Mouse (Mus musculus): ENCODE results near the gene Tmem185b.

The Tmem185b gene

GRCm38 (mm10) chr1:119503808-119504207 is 22.2 kb upstream of the Tmem185b start:
- DNase-seq = no peak

- DNase-seq = peak; percentile 84 to 88
Measured at GRCm38 (mm10) chr1:119504260-119505062, 21.5 kb upstream of the Tmem185b start, which contains the start of gene Ralb. Ralb (minus strand) TSS chr1:119504794.

DNA sequence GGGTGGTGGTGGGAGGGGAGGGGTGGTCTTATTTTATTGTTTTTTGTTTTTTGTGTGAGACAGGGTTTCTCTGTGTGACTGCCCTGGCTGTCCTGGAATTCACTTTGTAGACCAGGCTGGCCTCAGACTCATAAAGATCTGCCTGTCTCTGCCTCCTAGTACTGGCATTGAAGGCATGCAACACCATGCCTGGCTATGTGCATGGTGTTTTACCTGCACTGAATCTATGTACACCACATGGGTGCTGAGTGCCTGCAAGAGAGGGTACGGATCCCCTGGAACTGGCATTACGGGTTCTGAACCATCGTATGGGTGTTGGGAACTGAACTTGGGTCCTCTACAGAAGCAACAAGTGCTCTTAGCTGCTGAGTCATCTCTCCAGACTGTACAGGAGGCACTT is 20.0 kb upstream of the Tmem185b start:
- no peak for DNase-seq

DNA sequence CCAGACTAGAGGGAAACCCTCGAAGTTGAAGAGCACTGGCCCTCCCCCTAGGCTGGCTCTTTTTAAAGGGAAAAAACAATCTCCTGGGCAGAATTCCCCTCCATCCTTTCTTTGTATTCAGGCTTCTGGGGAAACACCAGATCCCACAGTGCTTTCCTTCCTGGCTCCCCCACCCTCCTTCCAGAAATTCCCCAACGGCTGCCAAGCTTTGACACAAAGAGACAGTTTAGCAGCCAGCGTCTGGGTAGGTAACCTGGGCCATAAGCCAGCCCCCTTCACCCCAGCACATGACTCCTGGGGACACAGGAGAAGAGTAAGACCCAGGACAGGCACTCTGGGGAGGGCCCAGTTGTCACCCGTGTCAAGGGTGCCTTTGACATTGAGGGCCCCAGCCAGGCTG is 17.4 kb upstream of the Tmem185b start:
- no peak for DNase-seq

- no peak for DNase-seq
Measured at GRCm38 (mm10) chr1:119509474-119509873, 16.5 kb upstream of the Tmem185b start.

DNA sequence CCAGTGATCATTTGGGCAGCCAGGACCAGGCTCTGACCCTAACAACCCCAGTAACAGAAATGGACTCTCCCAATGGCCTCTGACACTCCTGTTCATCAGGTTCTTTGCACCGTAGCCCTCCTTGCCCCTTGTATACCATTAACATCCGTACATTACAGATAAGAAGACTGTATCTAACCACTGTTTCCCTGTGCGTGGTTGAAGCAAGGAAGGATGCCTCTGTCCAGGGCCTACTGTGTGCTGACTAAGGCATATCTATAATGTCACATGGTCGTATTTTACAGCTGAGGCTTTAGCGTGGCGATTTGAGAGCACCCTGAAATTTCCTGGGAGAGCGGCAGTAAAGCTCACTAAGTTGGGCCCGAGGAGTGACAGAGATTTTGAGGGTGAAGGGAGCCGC is 15.6 kb upstream of the Tmem185b start:
- DNase-seq = no peak

GRCm38 (mm10) chr1:119510857-119511256 is 15.1 kb upstream of the Tmem185b start:
- DNase-seq = no peak

DNA sequence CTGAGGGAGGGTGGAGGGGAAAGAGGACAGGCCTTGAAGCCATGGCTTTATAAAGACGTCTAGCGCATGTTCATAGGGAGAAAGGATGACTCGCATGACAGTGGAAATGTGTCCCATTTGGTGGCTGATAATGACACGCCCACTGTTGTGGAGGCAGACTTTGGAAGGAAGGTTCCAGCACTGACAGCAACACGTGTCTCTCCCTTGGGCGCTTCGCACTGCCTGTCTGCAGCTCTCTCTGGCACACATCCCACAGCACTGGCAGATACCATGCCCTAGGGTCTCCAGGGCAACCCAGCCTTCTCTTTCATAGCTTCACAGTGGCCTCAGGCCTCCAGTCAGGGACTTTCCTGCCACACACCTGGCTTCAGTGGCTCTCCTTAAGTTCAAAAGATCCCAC is 7.9 kb upstream of the Tmem185b start:
- no peak for DNase-seq

- DNase-seq = no peak
Measured at GRCm38 (mm10) chr1:119518786-119519185, 7.2 kb upstream of the Tmem185b start.

GRCm38 (mm10) chr1:119519286-119519685 is 6.7 kb upstream of the Tmem185b start:
- no peak for DNase-seq

- no peak for DNase-seq
Measured at GRCm38 (mm10) chr1:119521029-119521428, 4.9 kb upstream of the Tmem185b start.

GRCm38 (mm10) chr1:119521681-119522080 is 4.3 kb upstream of the Tmem185b start:
- no peak for DNase-seq

- DNase-seq = no peak
Measured at GRCm38 (mm10) chr1:119522726-119523125, 3.2 kb upstream of the Tmem185b start.

GRCm38 (mm10) chr1:119523369-119523768 is 2.6 kb upstream of the Tmem185b start:
- no peak for DNase-seq

GRCm38 (mm10) chr1:119523826-119524225 is 2.1 kb upstream of the Tmem185b start:
- no peak for DNase-seq

GRCm38 (mm10) chr1:119525004-119525444 is 936 bp upstream of the Tmem185b start:
- peak in 1 of 2 experiments; percentile 10 for DNase-seq

DNA sequence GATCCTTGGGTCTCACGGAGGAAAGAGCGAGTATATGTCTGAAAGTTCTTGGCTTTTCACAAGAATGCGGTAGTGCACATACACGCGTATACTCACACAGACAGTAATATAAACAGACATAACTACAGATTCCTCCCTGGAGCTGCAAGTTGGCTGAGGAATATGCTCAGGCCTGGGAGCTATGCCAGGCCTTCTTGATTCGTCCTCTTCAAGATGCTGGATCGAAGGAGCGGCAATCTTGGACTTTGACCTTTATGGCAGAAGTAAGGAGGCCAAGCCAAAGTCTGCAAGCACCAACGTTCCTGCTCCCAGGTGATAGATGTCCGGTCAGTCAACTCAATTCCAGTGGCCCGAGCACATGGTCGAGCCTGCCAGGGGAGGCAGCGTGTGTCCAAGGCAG is 5.0 kb downstream of the Tmem185b start:
- no peak for DNase-seq

DNA sequence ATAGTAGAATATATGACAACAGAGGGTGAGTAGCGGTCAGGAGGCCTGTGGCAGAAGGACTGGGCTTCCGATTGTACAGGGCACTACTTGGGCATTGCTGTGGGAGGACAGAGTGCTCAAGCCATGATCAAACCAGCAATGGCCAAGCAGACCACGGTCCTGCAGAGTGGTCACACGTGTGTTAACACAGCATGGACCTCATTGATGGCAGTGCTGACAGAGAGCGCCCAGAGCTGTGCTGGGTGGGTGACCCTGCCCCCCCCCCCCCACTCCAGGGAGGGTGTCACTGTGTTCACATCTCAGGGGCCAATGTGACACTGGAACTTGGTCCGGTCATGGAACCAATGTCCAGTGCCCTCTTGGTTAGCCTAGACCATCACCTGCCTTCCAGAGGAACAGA is 6.2 kb downstream of the Tmem185b start:
- DNase-seq = no peak

DNA sequence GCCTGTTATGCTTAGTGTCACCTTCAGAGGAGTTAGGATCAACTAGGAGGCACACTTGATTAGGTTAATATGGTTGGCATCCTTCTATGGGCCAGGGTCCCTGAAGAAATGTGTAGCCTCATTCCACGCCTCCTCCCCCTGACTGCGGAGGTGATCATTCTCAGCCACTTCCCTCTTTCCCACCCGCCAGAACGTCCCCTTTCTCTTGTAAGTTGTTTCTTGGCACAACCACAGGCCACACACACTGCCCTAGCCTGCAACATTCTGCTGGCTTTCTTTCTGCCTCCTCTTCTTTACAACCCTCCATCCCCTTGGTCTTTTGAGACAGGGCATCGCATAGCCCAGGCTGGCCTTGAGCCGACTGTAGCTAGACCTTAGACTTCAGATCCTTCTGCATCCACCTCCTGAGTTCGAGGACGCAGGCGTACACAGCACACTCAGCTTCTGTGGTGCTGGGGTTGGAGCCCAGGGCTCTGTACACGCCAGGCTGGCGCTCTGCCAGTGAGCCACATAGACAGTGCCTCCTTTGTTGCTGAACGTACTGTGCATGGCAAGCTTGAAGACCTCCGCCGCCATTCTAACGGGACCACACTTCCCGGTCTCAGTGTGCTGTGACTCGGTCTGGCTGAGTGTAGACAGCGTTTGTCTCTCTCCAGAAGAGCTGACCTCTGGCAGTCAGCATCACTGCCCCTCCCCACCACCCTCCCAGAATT is 7.3 kb downstream of the Tmem185b start:
- no peak for DNase-seq

- DNase-seq = no peak
Measured at GRCm38 (mm10) chr1:119534341-119534740, 8.4 kb downstream of the Tmem185b start.

DNA sequence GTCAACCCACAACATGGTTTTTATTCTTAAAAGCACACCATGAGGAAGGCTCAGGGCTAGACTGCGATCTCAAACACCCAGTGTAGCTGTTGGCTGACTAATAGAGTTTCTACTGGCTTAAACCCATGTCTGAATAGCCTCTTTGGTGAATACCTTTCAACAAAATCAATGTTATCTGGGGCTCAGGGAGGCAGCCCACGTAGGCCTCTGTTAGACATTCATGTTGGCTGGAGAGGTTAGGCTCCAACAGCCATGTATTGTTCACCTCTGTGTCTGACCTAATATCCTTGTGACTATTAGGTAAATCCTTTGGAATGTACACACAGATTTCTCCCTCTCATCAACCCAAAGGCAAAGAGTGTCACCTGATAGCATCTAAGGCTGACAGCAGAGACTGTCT is 10.2 kb downstream of the Tmem185b start:
- no peak for DNase-seq

DNA sequence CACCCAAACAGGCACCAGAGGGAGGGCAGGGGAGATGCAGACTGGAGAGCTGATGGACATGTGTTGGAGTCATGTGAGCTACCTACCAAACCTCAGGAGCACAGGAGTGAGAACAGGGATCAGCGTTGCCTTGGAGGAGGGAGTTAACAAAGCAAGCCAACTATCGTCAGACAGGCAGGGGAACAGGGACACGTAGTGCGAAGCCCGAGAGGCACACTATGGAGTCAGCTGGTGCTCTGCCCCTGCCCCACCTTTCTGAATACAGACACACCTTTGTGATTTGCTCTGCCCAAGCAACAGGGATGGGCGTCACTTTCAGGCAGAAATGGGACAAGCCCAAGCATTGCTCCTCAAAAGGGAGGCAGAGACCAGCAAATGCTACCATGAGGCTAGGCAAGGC is 11.7 kb downstream of the Tmem185b start:
- DNase-seq = no peak

GRCm38 (mm10) chr1:119539252-119539651 is 13.3 kb downstream of the Tmem185b start:
- no peak for DNase-seq
